Mouse (Mus musculus) midbrain, embryonic 11.5 days (tissue): ENCODE measurements around the gene Csmd2. TPM values are rescaled to one million over a fixed set of nuclear protein-coding genes. Genes with fewer than 3 reads are reported as not detected.
"Not testable (repeated sequence)": the region's sequence is repeated elsewhere in the genome, so short reads cannot be mapped to it uniquely, and the experiment has no call there.

ENCODE experiments used
- ATAC-seq: fragments of 200-750 bp; cut with Nextera tagmentation; 2 replicates; pipeline ENCODE4 v1.8.0; 2017; ENCODE audit warnings: moderate TSS enrichment, moderate library complexity; ENCODE audit not compliant: low FRiP score
- DNase-seq: peaks from one replicate; pipeline ENCODE4 v3.0.0; 2015; ENCODE audit warnings: low spot score; ENCODE audit errors: missing footprints
- H3K27ac ChIP-seq: fragments of 300-500 bp; sonication (generic); 2 replicates; pipeline ENCODE4 v1.5.1; 2014; ENCODE audit warnings: low read depth, low read length
- H3K27me3 ChIP-seq: fragments of 300-500 bp; sonication (generic); 2 replicates; pipeline ENCODE4 v1.6.1; 2014; ENCODE audit warnings: mild to moderate bottlenecking, low read length, moderate library complexity, mixed read lengths; ENCODE audit not compliant: control insufficient read depth, insufficient read depth
- H3K36me3 ChIP-seq: fragments of 300-500 bp; sonication (generic); 2 replicates; pipeline ENCODE4 v1.6.1; 2014; ENCODE audit warnings: mild to moderate bottlenecking, low read length, moderate library complexity, mixed read lengths; ENCODE audit not compliant: control insufficient read depth, insufficient read depth
- H3K4me1 ChIP-seq: fragments of 300-500 bp; sonication (generic); 2 replicates; pipeline ENCODE4 v1.6.1; 2014; ENCODE audit warnings: low read length; ENCODE audit not compliant: control insufficient read depth, insufficient read depth
- H3K4me2 ChIP-seq: fragments of 300-500 bp; sonication (generic); 2 replicates; pipeline ENCODE4 v1.6.1; 2014; ENCODE audit warnings: mild to moderate bottlenecking, moderate library complexity
- H3K4me3 ChIP-seq: fragments of 300-500 bp; sonication (generic); 2 replicates; pipeline ENCODE4 v1.5.1; 2014; ENCODE audit warnings: low read depth, low read length
- H3K9ac ChIP-seq: fragments of 300-500 bp; sonication (generic); 2 replicates; pipeline ENCODE4 v1.6.1; 2014; ENCODE audit warnings: low read length
- H3K9me3 ChIP-seq: fragments of 300-500 bp; sonication (generic); 2 replicates; pipeline ENCODE4 v1.6.1; 2016; ENCODE audit warnings: low read length; ENCODE audit not compliant: control insufficient read depth
- WGBS: fragments of 180-500 bp; shearing (Covaris S2); extraction: QIAGEN DNeasy Blood & Tissue Kit; methylation state at CpG from one replicate; pipeline ENCODE4 v1.1.7; 2014; 5-methylcytosine and 5-hydroxymethylcytosine counted together
- polyA plus RNA-seq: library from polyadenylated mRNA; unstranded; fragments of >200 nt; fragmentation: Nextera tagmentation; extraction: Ambion mirVana; gene quantifications from 2 replicates; pipeline ENCODE4 v1.2.1, GENCODE M21; 2014

Gene Csmd2
- polyA plus RNA-seq, 1 experiment from 2014 or later: 1.6 TPM

GRCm38 (mm10) chr4:128004797-128005452 lies 17.3 kb downstream of the Csmd2 start:
- H3K4me3 ChIP-seq: no peak overlapping the region
- no peak overlapping the region for H3K27ac ChIP-seq
- H3K9ac ChIP-seq: no peak overlapping the region
- H3K4me2 ChIP-seq: no peak overlapping the region
- ATAC-seq: no peak
- no peaks in the 10 kb centered on the region for H3K4me1 ChIP-seq
- H3K9me3 ChIP-seq: no peaks in the 10 kb centered on the region
- H3K36me3 ChIP-seq: no peaks in the 10 kb centered on the region
- peak; percentile 61 for DNase-seq
- 78% methylated on average over 3 of the region's 3 CpGs for whole genome bisulfite sequencing
- no peaks in the 10 kb centered on the region for H3K27me3 ChIP-seq

- no peaks in the 10 kb centered on the region for H3K27me3 ChIP-seq
- no peak for DNase-seq
These were observed 31.8 kb downstream of the Csmd2 start for GRCm38 (mm10) chr4:128019465-128019864.

DNA sequence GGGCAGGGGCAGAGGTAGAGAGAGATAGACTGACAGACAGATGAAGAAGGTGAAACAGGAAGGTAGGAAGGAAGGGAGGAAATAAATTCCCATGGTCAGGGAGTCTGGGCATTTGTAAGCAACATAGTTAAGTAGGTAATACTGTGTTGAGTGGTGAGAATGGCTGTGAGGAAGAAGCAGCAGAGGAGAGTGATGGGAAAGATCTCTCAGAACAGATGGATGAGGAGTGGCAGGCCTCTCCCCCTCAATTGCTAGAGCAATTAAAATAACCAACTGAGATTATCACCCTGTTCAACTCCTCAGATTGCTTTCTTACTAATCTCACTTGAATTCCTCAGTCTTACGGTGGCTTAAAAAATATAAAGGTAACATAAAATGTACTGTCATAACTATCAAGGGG lies 40.6 kb downstream of the Csmd2 start:
- WGBS: 88% methylated on average over 1 of the region's 1 CpGs
- H3K27ac ChIP-seq: no peak overlapping the region
- no peak for ATAC-seq
- H3K27me3 ChIP-seq: no peaks in the 10 kb centered on the region
- H3K36me3 ChIP-seq: no peaks in the 10 kb centered on the region
- no peaks in the 10 kb centered on the region for H3K9me3 ChIP-seq
- no peaks in the 10 kb centered on the region for H3K4me1 ChIP-seq
- no peak overlapping the region for H3K4me3 ChIP-seq
- no peak overlapping the region for H3K9ac ChIP-seq
- no peak for DNase-seq
- H3K4me2 ChIP-seq: no peak overlapping the region

More at GRCm38 (mm10) chr4:128019465-128019864, 31.8 kb downstream of the Csmd2 start:
- WGBS: 78% methylated on average over 2 of the region's 2 CpGs
- H3K4me2 ChIP-seq: no peak overlapping the region
- no peaks in the 10 kb centered on the region for H3K4me1 ChIP-seq
- H3K9ac ChIP-seq: no peak overlapping the region
- H3K27ac ChIP-seq: no peak overlapping the region
- no peak overlapping the region for H3K4me3 ChIP-seq
- no peaks in the 10 kb centered on the region for H3K36me3 ChIP-seq
- no peaks in the 10 kb centered on the region for H3K9me3 ChIP-seq
- ATAC-seq: no peak

DNA sequence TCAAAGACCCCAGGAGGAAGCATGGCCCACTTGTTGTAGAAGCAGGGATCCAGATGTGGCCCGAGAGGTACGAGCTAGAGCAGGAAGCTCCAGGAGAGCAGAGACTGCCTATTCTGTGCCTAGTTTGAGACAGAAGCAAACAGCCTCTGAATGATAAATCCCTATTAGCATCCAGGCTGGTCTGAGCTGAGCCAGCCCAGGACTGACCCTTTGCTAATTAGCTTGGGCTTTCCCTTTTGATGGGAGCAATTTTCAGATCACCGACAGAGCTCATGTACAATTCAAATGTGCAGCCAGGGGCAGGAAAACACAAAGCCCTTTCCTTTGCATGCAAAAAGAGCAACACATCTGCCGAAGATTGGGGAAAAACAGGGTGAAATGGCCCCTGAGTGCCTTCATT lies 54.2 kb downstream of the Csmd2 start:
- ATAC-seq: no peak
- Histone ChIP-seq H3K9me3 (no peaks in the 10 kb centered on the region), H3K36me3 (no peaks in the 10 kb centered on the region), H3K9ac (no peak overlapping the region), H3K4me2 (no peak overlapping the region), H3K4me3 (no peak overlapping the region), H3K4me1 (peaks cover 13% of the 10 kb centered on the region), H3K27me3 (no peaks in the 10 kb centered on the region), H3K27ac (no peak overlapping the region)
- 44% methylated on average over 4 of the region's 4 CpGs for WGBS
- DNase-seq: no peak

DNA sequence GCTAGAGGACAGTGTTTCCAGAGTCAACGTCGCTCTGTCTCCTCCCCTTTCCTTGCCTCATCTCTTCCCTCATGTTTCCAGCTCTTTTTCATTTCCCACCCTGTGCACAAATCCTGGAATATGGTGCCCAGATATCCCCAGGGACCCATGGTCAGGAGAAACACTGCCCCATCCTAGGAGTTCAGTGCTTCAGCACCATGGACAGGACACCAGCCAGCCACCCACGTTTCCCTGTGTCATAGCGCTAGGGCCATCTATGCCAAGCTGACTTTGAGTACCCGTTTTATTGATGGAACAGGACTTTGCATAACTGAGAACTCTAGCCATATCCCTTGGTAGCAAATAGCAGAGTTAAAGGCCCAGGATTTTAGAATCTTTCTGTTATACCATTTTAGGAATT lies 55.0 kb downstream of the Csmd2 start:
- Histone ChIP-seq H3K4me2 (no peak overlapping the region), H3K4me1 (peaks cover 13% of the 10 kb centered on the region), H3K27me3 (no peaks in the 10 kb centered on the region), H3K36me3 (no peaks in the 10 kb centered on the region), H3K9me3 (no peaks in the 10 kb centered on the region), H3K27ac (no peak overlapping the region), H3K4me3 (no peak overlapping the region), H3K9ac (no peak overlapping the region)
- 44% methylated on average over 5 of the region's 5 CpGs for WGBS
- ATAC-seq (no peak), DNase-seq (no peak)

- WGBS: 94% methylated on average over 1 of the region's 1 CpGs
- ATAC-seq (no peak), DNase-seq (no peak)
- Histone ChIP-seq H3K9ac (no peak overlapping the region), H3K27ac (no peak overlapping the region), H3K4me2 (no peak overlapping the region), H3K4me3 (no peak overlapping the region), H3K9me3 (no peaks in the 10 kb centered on the region), H3K27me3 (no peaks in the 10 kb centered on the region), H3K4me1 (no peaks in the 10 kb centered on the region), H3K36me3 (no peaks in the 10 kb centered on the region)
These were observed 61.1 kb downstream of the Csmd2 start for GRCm38 (mm10) chr4:128048716-128049115.

DNA sequence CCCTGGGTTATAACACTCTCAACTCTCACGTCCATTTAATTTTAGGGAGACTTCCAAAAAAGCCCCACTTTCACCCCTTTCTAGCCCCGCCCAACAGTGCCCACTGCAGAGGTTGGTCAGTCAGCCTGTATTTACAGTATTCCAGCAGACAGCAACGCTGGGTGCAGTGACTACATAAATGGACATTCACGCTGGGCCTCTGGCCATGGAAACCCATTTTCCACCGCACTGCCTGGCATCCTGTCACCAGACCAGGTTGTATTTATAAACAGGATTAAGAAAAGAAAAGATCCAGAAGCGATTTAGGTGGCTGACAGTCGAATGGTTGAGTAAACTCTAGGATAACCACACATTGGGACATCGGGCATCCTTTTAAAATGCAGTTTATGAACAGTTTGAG lies 65.0 kb downstream of the Csmd2 start:
- DNase-seq: no peak
- 82% methylated on average over 8 of the region's 8 CpGs for WGBS

DNA sequence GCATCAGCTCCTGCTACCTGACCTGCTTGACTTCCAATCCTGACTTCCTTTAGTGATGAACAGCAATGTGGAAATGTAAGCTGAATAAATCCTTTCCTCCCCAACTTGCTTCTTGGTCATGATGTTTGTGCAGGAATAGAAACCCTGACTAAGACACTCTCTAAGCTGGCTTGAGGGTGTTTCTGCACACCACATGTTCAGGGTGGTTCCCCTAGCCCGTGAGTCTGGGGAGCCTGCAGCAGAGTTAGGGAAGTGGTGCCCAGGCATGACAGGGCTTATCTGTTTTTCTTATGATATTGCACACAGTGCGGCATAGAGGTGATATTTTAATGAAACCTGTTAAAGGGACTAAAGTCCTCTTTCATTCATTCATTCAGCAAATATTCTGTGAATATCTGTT lies 73.6 kb downstream of the Csmd2 start:
- not testable (repeated sequence) for H3K9me3 ChIP-seq, DNase-seq, H3K4me3 ChIP-seq, H3K27ac ChIP-seq, H3K36me3 ChIP-seq, H3K9ac ChIP-seq, ATAC-seq, H3K4me2 ChIP-seq, H3K4me1 ChIP-seq, H3K27me3 ChIP-seq
- 91% methylated on average over 2 of the region's 2 CpGs for WGBS

More for the DNA sequence above, 65.0 kb downstream of the Csmd2 start:
- no peaks in the 10 kb centered on the region for H3K4me1 ChIP-seq
- no peak overlapping the region for H3K4me3 ChIP-seq
- ATAC-seq: no peak
- no peak overlapping the region for H3K9ac ChIP-seq
- no peak overlapping the region for H3K4me2 ChIP-seq
- no peaks in the 10 kb centered on the region for H3K9me3 ChIP-seq
- H3K36me3 ChIP-seq: no peaks in the 10 kb centered on the region
- H3K27ac ChIP-seq: no peak overlapping the region
- H3K27me3 ChIP-seq: no peaks in the 10 kb centered on the region

- no peaks in the 10 kb centered on the region for H3K9me3 ChIP-seq
- no peak overlapping the region for H3K9ac ChIP-seq
- H3K4me3 ChIP-seq: no peak overlapping the region
- 84% methylated on average over 9 of the region's 9 CpGs for WGBS
- no peak overlapping the region for H3K27ac ChIP-seq
- ATAC-seq (no peak), DNase-seq (no peak)
- no peaks in the 10 kb centered on the region for H3K4me1 ChIP-seq
- H3K27me3 ChIP-seq: no peaks in the 10 kb centered on the region
- no peak overlapping the region for H3K4me2 ChIP-seq
- H3K36me3 ChIP-seq: no peaks in the 10 kb centered on the region
These were observed 79.5 kb downstream of the Csmd2 start for GRCm38 (mm10) chr4:128067189-128067588.
